Mouse (Mus musculus) small intestine, adult 2 months (tissue): ENCODE measurements at regions not wholly inside any gene's neighbourhood (a gene's known extent, or its start where the extent isn't known, plus 50 kb on each side); places are given as distances from the start of the nearest gene placed in this dataset.

Experiments used
- CTCF ChIP-seq: fragments of 200-500 bp; IDR thresholded peaks from 2 replicates; pipeline ENCODE4 v1.5.1; 2012; ENCODE audit warnings: low read depth, mild to moderate bottlenecking, control low read depth, inconsistent platforms, low read length, moderate library complexity, mixed read lengths; ENCODE audit not compliant: insufficient replicate concordance, insufficient read length; ENCODE audit errors: extremely low read depth
- POLR2A ChIP-seq: fragments of 200-500 bp; IDR thresholded peaks from 2 replicates; pipeline ENCODE4 v1.6.1; 2012; ENCODE audit warnings: low read depth, mild to moderate bottlenecking, control low read depth, inconsistent platforms, low read length, moderate library complexity

GRCm38 (mm10) chr7:68978576-68978975 is 229.5 kb upstream of the Arrdc4 start:
- TF ChIP-seq POLR2A (no peak), CTCF (no peak)
